Mouse (Mus musculus) mouse embryonic stem cell (cell line): ENCODE results near the gene Cxadr.

Source experiments
- in situ Hi-C, 2 experiments: fragments of 300-500 bp; cut with MboI; formaldehyde crosslinking; loops; 1 replicate in 1 of 2; 3 replicates in 1 of 2; pipeline ENCODE4 v1.14.3; 2019 to 2020; ENCODE audit warnings: low sequenced_read_pairs in 2 of 2, low pct_unique_long_range_greater_than_20kb in 1 of 2, mixed read lengths in 1 of 2; ENCODE audit not compliant: unreplicated experiment in 1 of 2

Cxadr gene

DNA sequence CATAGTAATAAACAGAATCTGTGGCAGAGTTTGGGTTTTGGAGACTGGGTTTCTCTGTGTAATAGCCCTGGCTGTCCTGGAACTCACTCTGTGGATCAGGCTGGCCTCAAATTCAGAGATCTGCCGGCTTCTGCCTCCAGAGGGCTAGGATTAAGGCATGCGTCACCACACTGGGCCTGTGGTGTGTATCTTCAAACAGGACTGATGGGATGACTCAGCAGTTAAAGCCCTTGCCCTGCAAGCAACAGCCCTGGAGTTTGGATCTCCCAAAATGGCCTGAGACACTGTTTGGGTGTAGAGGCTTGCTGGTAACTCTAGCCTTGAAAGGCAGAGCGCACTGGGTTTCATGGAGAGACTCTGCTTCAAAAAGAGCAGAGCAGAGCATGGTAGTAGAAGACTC is 98.1 kb downstream of the Cxadr start:
- in situ Hi-C loops = no loop called here

DNA sequence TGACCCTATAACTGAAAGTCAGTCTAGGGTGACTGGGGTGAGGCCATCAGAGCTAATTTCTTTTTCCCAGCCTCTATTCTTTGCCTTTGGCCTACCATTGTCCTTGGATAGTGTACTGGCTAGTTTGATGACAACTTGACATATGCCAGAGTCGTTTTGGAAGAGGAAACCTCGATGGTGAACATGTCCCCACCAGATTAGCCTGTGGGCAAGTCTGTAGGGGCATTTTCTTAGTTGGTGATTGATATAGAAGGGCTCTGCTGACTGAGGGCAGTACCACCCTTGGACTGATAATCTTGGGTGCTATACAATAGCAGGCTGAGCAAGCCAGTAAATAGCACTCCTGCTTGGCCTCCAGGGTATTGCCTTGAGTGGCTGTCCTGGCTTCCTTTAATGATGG is 101.0 kb downstream of the Cxadr start:
- in situ Hi-C loops = no loop called here

DNA sequence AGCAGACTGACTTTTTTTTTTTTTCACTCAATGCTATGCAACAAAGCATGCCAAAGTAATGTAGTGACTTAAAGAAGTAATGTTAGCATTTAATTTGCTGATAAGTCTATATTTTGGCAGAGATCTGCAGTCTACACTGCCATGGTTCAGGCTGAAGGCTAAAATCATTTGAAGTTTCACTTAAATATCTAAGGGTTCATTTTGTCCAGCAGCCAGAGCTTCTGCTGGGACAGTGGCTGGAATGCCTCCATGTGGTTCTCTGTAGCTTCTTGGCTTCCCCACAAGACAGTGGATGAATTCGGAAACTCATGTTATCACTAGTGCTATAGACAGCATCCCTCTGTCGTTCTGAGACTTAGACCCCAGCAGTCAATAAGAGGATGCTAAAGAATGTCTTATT is 105.4 kb downstream of the Cxadr start:
- in situ Hi-C loops = no loop called here

DNA sequence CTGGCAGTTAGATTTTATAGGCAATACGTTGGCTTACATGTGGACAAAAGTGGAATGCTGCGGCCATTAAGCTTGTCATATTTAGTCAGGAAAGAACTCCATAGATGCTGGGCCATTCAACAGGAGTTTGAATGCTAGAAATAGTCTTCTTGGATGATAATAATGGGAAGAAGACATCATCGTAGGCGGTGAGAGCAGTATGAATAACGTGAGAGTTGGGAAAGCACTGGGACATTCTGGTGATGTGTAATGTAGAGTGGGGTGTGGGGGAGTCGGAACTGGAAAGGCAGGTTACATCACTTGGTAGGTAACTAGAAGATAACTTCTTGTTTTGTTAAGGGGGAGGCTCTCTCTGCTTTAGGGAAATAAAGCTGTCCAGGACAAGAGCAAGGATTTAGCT is 106.6 kb downstream of the Cxadr start:
- in situ Hi-C loops = no loop called here
